Mouse (Mus musculus) layer of hippocampus, adult 9-11 months (tissue): ENCODE data around the gene Fkbp5.
"Not testable (repeated sequence)": the region's sequence is repeated elsewhere in the genome, so short reads cannot be mapped to it uniquely, and the experiment has no call there.

Experiments used
- DNase-seq: peaks from one replicate; pipeline ENCODE4 v3.0.0; 2022

Gene Fkbp5

GRCm38 (mm10) chr17:28411381-28411960, 105.9 kb downstream of the Fkbp5 start:
- no peak for DNase-seq

- no peak for DNase-seq
These were observed 106.6 kb downstream of the Fkbp5 start for GRCm38 (mm10) chr17:28410731-28411130.

GRCm38 (mm10) chr17:28408251-28408918, 108.9 kb downstream of the Fkbp5 start:
- DNase-seq, result no peak

DNA sequence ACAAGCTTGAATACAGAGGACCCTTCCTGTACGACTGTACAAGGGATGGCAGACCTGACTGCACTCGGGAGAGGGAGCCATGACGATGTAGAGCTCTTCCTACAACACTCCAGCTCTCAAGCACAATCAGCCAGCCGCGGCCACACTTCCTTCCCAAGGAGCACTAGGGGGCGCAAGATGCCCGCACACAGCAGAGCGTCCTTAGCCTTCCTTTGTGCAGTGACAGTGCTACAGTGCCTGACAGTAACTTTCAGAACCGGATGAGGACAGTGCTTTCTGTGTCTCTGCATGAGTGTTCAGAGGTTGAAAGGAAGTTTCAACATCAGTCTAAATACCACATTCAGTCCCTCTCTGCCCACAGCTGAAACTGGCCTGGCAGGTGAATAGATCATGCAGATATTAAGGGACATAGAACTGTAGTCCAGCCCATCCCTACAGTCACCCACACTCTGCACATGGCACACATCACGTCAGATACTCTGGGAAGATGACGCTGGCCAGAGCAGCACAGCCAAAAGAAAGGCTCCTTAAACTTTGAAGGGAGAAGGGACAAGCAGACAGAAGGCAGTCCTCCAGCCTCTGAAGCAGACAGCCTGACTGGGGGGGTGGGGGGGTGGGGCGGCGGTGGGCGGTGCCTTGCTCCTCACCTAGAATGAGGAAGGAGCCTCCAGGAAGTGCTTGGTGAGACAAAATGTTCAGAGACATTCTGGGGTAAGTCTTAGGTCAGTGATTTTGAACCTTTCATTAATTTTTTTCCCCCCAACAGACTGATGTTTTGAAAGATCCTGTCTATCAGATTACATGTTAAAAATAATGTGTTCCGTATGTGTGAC, 109.7 kb downstream of the Fkbp5 start:
- DNase-seq, result peak; percentile 89

DNA sequence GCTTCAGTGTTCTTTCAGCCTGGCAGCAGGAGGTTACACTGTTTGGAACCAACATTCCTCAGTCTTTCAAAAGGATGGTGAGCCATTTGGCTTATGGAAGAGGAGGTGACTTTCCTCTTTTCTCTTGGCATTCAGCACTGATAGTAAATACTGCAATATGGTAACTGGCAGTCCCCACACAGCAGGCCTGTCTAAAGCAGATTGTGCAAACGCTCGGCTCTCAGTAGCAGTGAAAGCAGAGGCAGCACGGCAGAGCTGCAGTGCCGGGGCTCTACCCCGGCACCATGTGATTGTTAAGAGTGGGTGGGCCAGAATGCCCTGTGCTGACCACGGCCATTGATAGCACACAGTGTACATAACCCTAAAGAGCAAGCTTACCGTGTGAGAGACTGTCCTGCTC, 110.9 kb downstream of the Fkbp5 start:
- DNase-seq, result peak; percentile 84

DNA sequence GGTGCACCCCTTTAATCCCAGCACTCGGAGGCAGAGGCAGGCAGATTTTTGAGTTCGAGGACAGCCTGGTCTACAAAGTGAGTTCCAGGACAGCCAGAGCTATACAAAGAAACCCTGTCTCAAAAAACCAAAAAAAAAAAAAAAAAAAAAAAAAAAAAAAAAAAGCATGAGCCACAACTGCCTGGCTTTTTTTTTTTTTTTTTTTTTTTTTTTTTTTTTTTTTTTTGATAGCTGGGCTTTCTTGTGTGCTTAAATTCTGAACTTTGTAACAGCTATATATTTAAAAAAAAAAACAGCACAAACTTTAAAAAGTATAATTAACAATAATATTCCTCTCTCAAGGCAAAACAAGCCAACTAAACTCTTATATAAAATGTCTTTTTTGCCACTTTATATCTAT, 112.6 kb downstream of the Fkbp5 start:
- DNase-seq, result not testable (repeated sequence)

DNA sequence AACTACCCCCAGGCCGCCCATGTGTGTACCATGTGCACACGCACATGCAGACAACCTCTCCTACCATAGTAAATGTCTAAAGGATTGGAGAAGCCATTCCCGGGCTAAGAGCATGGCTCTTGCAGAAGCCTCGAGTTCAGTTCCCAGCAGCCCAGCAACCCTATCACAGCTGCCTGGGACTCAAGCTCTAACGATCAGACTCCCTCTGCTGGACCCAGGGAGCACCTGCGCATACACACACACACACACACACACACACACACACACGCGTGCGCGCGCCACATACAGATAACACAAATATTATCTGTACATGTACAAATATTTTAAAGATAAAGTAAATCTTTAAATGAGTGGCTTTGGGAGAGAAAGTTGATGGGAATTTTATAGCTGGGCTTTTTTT, 113.0 kb downstream of the Fkbp5 start:
- no peak for DNase-seq

DNA sequence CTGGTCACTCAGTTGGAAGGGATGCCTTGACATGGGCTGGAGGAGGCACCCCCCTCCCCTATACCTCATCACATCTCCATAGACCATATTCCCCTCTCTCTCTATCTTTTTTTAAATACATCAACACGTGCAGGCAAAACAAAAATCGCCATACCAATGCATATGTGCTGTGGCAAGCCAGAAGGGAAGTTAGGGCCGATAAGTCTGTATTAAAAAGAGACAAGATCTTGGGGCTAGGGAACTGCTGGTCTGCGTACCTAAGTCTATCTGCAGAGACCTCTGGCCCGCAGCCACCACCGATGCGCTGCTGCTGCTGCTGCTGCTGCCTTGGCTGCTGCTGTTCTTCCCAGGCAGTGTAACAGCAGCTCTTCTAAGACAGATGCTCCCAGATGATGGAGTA, 122.3 kb downstream of the Fkbp5 start:
- no peak for DNase-seq

DNA sequence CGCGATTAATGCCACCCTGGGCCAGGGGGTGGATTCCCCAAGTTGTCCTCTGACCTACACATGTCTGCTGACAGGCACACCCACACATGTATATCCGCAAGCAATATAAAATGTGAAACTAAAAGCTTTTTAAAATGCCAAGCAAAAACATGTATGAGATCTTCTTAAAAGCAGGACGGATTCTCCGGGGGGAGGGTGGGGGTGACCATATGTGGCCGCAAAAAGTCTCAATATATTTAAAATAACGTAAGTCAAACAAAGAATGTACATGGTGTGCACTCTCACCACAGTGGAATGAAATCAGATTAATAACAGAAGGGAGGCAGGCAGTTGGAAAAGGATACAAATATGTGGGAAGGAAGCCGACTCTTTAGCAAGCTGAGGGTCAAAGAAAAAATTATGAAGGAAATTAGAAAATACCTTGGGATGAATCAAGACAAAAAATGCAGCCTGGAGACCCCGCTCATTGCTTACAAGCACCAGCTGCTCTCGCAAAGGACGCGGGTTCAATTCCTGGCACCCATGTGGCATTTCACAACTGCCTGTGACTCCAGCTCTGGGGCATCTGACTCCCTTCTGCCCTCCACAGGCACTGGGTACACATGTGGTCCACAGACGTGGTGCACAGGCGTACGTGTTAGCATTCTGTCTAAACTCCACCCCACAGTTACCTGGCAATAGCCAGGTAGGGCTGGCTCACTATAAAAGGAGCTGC, 123.1 kb downstream of the Fkbp5 start:
- no peak for DNase-seq

DNA sequence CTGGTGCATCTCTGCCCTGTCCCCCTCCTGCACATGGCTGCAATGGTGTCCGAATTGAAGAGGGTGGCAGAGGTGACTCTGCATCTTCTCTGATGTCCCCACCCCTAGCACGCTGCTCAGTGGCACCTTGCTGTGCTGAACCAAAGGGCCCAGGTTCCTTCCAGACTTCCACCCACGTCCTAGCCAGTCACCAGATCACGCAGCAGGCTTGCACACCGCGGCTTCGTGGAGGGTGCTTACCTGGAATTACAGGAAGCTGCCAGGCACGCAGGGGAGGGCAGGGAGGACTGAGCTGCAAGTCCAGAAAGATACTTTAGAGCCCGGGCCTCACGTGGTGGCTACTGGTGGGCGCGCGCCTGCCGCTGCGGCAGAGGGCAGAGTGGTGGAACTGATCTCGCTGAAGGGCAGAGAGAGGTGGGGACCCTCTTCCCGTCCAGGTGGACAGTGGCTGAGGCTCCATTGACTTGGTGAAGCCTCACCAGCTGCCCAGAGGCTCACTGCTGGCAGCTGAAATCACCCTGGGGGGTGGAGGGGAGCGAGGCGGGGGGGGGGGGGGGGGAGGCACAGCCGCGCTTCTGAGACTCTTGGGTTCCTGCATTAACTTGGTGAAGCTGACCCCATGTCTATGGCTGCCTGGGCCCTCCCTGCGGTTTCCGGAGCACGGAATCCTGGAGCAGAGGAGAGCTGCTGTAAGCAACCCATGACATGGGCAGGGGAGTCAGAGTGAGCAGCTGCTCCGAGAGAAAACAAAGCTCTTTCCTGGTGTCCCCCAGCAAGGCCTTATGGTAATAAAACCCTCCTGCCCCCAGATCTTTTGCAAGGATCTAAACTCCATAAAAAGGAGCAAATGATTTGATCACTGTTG, 125.5 kb downstream of the Fkbp5 start:
- DNase-seq, result no peak

GRCm38 (mm10) chr17:28388534-28388933, 128.8 kb downstream of the Fkbp5 start:
- no peak for DNase-seq

- DNase-seq, result peak; percentile 58
These were observed 131.0 kb downstream of the Fkbp5 start for GRCm38 (mm10) chr17:28386150-28386905.

- no peak for DNase-seq
These were observed 133.0 kb downstream of the Fkbp5 start for GRCm38 (mm10) chr17:28384298-28384697.

GRCm38 (mm10) chr17:28380255-28380654, 137.1 kb downstream of the Fkbp5 start:
- no peak for DNase-seq

GRCm38 (mm10) chr17:28375592-28376061, 141.7 kb downstream of the Fkbp5 start:
- DNase-seq, result no peak

DNA sequence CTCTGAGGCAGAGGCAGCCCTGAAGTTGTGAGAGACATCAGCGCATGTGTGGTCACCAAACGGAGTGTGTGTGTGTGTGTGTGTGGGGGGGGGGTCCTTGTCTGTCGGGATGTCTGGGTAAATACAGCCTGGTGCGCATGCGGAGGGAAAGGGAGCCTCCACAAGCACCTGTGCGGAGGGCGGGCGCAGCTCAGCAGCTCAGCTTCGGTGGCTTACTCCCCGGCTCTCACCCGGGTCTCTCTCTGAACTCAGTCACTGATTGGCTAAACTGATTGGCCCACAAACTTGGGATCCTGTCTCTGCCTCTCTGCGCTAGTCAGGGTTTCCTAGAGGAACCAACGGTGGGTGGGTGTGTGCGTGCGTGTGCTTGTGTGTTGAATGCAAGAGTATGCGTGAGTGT, 142.8 kb downstream of the Fkbp5 start:
- DNase-seq, result no peak

DNA sequence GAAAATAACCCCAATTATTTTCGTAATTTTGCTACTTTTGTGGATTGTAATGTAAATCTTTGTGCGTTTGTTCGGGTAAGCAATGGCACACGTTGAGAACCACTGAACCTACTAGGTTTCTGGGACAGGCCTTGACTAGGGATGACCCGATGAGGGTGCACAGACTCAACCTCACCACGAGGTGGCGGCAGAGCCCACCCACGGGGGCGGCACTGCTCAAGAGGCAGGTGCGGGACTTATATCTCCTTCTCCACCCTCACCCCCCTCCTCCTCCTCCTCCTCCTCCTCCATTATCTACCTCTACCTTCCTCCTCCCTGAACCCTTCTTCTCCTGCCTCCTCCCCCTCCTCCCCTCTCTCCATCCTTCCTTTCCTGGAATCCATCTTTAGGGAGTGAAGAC, 143.5 kb downstream of the Fkbp5 start:
- DNase-seq, result no peak

DNA sequence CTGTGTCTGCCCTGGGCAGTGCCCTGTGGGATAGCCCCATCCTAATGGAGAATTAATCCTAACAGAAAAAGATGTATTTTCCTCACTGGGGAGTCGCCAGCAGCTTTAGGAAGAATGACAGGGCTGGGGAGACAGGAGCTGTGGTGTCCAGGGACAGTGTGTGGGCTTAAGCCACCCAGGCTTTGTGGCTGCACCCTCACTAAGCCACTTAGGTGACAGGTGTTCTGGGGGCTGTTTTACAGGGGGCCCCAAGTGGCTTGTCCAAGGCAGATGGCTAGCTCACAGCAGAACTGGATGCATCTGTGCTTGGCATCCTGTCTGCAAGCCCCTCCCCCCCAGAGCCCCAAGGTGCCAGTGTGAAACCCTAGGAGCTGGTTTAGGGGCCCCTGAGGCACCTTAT, 145.4 kb downstream of the Fkbp5 start:
- DNase-seq, result no peak

DNA sequence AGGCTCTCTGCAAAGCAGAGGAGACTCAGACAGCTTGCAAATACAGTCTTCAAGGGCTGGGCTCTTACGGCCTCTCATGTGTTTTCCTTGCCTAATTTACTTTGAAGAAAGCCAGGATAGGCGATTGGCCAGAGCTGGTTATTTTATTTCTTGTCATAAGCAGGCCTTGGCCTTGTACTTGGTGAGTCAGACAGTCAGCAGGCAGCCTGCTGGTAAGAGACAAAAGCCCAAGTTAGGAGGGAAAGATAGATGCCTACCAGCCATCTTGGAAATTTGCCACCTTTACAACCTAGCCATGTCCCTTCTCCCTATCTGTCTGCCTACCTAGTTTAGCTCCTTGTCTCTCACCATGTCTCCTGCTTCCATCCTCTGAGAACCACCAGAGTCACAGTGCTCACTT, 146.0 kb downstream of the Fkbp5 start:
- no peak for DNase-seq

GRCm38 (mm10) chr17:28369056-28369455, 148.3 kb downstream of the Fkbp5 start:
- DNase-seq, result no peak

- peak; percentile 34 for DNase-seq
These were observed 148.9 kb downstream of the Fkbp5 start for GRCm38 (mm10) chr17:28368449-28368848.
